Mouse (Mus musculus): ENCODE measurements around the gene Cldn13.

Cldn13 gene

DNA sequence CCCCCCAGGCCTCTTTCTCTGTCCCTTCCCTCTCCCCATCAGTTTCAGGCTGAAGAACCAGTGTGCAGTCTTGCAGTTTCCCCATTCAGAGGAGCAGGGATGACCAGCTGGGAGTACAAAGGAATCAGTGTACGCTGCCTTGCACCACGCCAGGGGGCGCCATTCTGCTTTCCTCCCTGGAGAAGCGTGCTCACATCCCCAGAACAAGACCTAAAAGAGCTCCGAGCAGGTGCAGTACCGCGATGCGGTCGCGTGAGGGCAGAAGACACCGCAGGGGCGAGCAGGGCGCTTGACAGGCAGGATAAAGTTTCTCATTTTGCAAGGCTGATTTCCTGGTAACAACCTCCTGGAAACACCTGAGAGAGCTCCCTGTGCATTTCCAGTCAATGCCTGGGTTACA lies 8.2 kb downstream of the Cldn13 start:
- in situ Hi-C loops (cut with MboI; ENCODE audit: low pct_unique_long_range_greater_than_20kb in 1 of 2, low sequenced_read_pairs in 2 of 2, unreplicated experiment in 1 of 2), result loop anchor here (10.0 to 25.0 kb wide), 3 partner anchors 122 to 380 kb away; no protein-coding TSS in a partner anchor

DNA sequence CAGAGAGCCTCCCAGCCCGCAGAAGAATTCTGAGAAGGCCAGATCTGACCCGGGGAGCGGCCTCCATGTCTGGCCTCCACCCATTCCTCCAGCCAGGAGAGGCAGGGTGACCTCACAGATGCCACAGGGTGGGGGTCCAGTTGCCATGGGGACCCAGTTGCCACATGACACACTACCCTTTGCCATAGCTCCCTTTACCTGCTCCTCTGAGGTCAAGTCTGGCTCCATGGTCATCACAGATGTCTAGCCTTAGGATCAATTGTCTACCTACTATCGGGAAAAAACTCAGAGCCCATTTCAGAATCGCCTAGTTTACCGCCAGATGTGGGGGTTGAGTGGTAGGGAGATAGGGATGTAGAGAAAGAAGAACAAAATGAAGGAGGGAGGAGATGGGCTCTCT lies 8.7 kb downstream of the Cldn13 start, which contains the start of gene Tmem270:
Gene Tmem270, minus strand, starts transcription at position 101 of the 400 bp plus-strand sequence.
- in situ Hi-C loops (cut with MboI; ENCODE audit: low pct_unique_long_range_greater_than_20kb in 1 of 2, low sequenced_read_pairs in 2 of 2, unreplicated experiment in 1 of 2), result loop anchor here (10.0 to 25.0 kb wide), 3 partner anchors 122 to 381 kb away; no protein-coding TSS in a partner anchor

DNA sequence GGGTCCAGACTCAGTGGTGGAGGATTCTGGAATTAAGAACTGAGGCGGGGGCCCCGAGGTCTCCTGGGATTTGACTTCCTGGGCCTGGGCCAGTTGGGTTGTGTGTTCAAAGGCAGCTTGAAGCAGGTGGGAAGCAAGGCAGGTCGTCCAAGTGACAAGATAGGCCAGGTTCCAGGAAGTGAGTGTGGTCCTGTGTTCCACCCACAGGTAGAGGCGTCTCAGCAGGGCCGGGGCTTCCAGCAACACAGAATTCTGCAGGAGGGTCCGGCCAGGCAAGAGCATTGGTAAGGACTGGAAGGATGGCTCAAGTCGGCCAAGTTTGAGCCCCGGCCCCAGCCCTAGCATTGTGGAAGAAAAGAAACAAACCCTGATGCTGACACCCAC lies 13.7 kb downstream of the Cldn13 start:
- in situ Hi-C loops (cut with MboI; ENCODE audit: low pct_unique_long_range_greater_than_20kb in 1 of 2, low sequenced_read_pairs in 2 of 2, unreplicated experiment in 1 of 2), result loop anchor here (10.0 to 25.0 kb wide), 3 partner anchors 117 to 386 kb away; no protein-coding TSS in a partner anchor

DNA sequence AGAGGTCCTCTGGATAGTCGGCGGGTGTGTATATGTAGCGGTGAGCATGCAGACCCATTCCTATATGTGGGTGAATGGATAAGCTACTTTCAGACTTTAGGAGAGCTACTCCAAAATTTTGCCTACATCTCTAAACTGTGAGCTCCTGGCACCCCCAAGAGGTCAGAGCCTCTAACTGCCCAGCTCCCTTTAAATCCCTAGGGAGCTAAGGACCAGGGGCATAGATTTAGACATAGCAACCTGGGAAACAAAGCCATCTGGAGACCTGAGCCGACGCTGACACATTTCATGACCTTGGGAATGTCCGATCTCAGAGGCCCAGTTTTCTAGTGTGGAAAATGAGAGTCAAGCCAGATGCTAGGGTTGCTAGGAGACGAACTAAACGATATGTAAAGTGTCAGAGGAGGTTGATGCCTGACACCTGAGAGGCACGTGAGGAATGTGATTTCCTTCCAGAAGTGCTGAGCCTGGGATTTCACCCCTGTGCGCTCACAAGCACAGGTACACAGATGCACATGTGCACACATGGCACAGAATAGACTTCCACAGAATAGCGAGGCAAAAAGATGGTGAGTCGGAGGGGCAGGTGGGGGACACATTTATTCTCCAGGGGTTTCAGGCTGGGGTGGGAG lies 14.2 kb downstream of the Cldn13 start:
- in situ Hi-C loops (cut with MboI; ENCODE audit: low pct_unique_long_range_greater_than_20kb in 1 of 2, low sequenced_read_pairs in 2 of 2, unreplicated experiment in 1 of 2), result loop anchor here (10.0 to 25.0 kb wide), 3 partner anchors 116 to 386 kb away; no protein-coding TSS in a partner anchor

DNA sequence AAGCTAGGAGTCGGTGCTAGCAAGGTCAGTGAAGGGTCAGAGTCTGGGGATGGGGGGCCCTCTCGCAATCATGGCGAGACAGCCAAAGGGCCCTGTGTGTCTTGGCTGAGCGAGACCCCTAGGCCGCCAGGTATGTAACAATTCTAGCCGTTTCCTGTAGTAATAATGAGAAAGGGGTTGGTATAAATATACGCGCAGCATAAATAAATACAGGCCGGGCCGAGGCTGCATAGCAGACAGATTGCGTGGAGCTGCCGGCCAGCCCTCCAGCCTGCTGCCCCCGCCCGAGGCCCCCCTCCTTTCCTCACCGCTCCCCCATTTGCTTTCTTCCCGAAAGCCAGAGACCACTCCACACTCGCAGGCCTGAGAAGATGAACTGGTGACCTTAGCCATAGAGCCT lies 17.7 kb downstream of the Cldn13 start:
- in situ Hi-C loops (cut with MboI; ENCODE audit: low pct_unique_long_range_greater_than_20kb in 1 of 2, low sequenced_read_pairs in 2 of 2, unreplicated experiment in 1 of 2), result loop anchor here in 1 of 2 experiments (25.0 kb wide), 1 partner anchor 110 kb away; no protein-coding TSS in a partner anchor

DNA sequence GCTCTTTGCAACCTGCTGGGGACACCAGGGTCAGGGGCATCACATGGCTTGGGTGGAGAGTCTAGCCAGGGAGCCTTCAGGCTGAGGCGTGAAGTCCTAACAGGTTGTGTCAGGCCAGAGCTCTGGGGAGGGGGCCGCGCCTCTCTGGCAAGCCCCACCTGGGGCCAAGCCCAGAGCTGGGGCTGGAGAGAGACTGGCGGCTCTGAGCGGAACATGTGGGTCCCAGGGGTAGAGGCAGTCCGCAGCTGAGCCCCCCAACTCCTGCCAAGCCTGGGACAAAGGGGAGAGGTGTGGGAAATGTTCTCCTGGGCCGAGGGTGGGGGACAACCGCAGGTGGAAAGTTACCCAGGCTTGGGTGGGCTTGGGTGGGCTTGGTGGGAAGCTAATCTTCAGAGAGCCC lies 18.4 kb downstream of the Cldn13 start:
- in situ Hi-C loops (cut with MboI; ENCODE audit: low pct_unique_long_range_greater_than_20kb in 1 of 2, low sequenced_read_pairs in 2 of 2, unreplicated experiment in 1 of 2), result loop anchor here in 1 of 2 experiments (25.0 kb wide), 1 partner anchor 110 kb away; no protein-coding TSS in a partner anchor

DNA sequence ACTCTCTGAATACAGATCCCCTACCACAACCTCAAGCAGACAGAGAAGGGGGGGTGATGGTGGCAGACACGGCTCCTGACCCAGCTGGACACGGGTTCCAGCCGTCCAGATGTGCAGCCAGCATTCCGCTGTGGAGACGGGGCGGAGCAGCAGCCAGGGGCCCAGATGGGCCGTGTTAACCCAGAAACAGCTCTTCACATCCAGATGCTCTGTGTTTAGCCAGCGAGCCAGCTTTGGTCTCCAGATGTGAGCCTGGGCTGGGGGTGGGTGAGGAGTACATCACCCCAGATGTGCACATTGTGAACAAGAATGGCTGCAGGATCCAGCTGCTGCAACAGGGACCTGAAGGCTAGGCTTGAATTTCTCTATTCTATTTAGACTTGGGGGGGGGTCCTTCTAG lies 20.0 kb downstream of the Cldn13 start:
- in situ Hi-C loops (cut with MboI; ENCODE audit: low pct_unique_long_range_greater_than_20kb in 1 of 2, low sequenced_read_pairs in 2 of 2, unreplicated experiment in 1 of 2), result loop anchor here in 1 of 2 experiments (25.0 kb wide), 1 partner anchor 108 kb away; no protein-coding TSS in a partner anchor

DNA sequence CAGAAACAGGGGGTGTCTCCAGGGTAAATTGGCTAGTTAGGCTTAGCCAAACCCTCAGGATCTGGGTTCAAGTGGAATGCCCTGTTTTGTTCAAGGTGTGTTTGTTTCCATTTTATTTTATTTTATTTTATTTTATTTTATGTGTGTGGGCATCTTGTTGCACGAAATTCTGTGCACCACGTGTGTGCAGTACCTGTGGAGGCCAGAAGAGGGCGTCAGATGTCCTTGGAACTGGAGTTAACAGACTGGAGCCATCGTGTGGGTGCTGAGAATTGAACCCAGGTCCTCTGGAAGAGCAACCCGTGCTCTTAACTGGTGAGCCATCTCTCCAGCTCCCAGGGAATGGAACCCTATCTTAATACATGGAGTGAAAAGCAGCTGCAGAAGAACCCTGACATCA lies 22.6 kb downstream of the Cldn13 start:
- in situ Hi-C loops (cut with MboI; ENCODE audit: low pct_unique_long_range_greater_than_20kb in 1 of 2, low sequenced_read_pairs in 2 of 2, unreplicated experiment in 1 of 2), result loop anchor here in 1 of 2 experiments (25.0 kb wide), 1 partner anchor 105 kb away; no protein-coding TSS in a partner anchor

DNA sequence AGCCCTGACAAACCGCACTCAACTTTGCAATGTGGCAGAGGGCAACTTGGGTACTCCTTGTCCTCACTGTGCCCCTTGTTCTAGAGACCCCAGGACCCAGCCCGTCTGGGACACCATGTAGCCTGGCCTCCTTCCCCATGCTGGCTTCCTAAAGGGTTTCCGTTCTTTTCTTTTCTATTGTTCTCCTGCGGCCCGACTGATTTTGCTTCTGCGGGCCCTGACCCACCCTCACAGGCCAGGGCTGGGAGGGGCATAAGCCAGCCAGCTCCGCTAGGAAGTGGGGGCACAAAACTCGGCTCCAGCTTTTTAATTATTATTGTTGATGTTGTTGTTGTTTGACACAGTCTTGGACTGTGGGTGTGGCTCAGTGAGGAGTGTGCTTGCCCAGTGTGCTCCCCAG lies 23.8 kb downstream of the Cldn13 start:
- in situ Hi-C loops (cut with MboI; ENCODE audit: low pct_unique_long_range_greater_than_20kb in 1 of 2, low sequenced_read_pairs in 2 of 2, unreplicated experiment in 1 of 2), result loop anchor here in 1 of 2 experiments (25.0 kb wide), 1 partner anchor 104 kb away; no protein-coding TSS in a partner anchor

DNA sequence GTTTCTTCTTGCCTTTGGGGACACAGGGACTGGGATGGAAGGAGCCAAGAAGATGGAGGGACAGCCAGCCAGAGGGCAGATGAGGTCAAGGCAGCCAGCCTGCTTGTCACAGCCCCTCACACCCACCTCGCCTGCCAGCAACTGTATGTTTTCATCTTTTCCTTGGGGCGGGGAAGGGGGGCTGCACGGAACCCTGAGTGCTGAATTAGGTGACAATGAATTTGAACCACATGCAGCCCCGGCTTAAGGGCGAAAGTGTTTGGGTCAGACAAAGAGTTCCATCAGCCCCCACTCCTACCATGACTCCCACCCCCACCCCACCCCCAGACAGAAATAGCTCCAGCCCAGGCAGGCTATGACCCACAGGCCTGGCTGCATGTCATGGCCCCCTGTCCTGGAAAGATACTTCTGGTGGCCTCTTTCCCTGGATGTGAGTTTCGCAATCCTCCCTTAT lies 24.7 kb downstream of the Cldn13 start:
- in situ Hi-C loops (cut with MboI; ENCODE audit: low pct_unique_long_range_greater_than_20kb in 1 of 2, low sequenced_read_pairs in 2 of 2, unreplicated experiment in 1 of 2), result loop anchor here in 1 of 2 experiments (25.0 kb wide), 1 partner anchor 103 kb away; no protein-coding TSS in a partner anchor

DNA sequence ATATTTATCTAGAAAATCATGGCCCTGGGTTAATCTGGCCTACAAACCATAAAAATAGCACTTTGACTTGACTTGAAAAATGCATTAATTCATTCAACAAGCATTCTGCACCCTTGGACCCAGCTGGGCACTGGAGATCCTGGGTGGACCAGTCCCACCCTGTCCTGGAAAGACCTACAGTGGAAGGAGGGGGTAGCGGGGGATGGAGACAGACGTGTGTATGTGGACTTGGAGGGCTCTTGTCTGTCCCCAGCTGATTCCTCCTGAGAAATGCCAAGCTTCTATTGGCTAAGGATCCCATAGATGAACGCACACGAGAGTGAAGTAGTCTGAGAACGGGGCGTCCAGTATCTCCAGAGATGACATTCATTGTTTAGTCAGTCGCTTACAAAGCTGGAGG lies 26.8 kb downstream of the Cldn13 start:
- in situ Hi-C loops (cut with MboI; ENCODE audit: low pct_unique_long_range_greater_than_20kb in 1 of 2, low sequenced_read_pairs in 2 of 2, unreplicated experiment in 1 of 2), result loop anchor here in 1 of 2 experiments (25.0 kb wide), 1 partner anchor 101 kb away; no protein-coding TSS in a partner anchor

DNA sequence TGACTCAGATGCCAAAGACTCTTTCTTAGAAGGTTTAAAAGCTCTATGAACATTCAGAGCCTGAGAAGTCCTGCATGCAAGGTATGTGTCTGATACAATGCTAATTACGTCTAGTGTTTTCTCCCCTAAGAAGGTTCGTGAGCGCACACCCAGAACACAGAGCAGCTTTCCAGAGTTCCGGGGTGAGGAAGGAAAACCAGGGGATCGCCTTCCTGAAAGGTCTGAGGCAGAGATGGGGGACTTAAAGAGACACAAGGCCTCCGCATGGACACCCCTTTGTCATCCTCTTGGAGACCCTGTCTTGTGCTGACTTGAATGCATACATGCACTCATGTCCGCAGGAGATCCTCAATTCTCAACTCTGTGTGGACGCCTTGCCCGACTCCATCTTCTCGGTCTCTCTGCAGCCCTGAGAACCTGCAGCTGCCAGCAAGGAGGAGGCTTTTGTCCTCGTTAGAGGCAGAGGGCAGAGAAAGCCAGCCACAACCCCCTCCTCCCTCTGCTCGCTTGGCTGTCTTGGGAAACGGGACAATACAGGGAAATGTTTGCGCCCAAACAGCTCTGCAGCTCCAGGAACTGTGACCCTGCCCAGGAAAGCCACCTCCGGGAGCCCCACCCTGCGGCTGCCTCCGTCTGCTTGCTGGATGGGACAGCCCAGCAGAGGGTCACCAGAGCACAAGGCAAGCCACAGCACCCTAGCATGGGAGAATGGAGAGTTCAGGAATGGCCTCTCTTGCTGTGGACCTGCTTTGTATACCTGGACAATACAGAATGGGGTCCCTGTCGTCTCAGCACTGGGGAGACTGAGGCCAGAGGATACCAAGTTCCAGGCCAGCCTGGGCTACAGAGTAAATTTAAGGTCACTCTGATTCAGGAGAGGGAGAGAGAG lies 27.6 kb downstream of the Cldn13 start:
- in situ Hi-C loops (cut with MboI; ENCODE audit: low pct_unique_long_range_greater_than_20kb in 1 of 2, low sequenced_read_pairs in 2 of 2, unreplicated experiment in 1 of 2), result loop anchor here in 1 of 2 experiments (25.0 kb wide), 1 partner anchor 100 kb away; no protein-coding TSS in a partner anchor

DNA sequence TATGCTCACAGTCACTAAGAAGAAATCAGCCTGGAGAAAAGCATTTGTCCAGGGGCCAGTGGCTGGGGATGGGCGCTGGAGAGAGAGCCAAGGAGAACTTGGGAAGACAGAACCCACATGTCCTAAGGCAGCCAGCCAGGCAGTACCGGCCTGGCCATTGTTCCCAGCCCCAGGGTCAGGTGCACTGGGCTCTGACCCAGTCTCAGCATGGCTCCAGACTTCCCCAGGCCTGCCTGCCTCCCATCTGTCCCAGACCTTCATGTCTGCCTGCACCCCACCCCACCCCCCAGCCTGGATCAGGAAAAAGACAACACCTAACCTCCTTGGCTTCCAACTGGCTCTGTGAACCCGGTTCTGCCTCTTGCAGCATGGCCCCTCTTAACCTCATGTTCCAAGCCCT lies 32.2 kb downstream of the Cldn13 start:
- in situ Hi-C loops (cut with MboI; ENCODE audit: low pct_unique_long_range_greater_than_20kb in 1 of 2, low sequenced_read_pairs in 2 of 2, unreplicated experiment in 1 of 2), result loop anchor here in 1 of 2 experiments (25.0 kb wide), 1 partner anchor 96 kb away; no protein-coding TSS in a partner anchor

DNA sequence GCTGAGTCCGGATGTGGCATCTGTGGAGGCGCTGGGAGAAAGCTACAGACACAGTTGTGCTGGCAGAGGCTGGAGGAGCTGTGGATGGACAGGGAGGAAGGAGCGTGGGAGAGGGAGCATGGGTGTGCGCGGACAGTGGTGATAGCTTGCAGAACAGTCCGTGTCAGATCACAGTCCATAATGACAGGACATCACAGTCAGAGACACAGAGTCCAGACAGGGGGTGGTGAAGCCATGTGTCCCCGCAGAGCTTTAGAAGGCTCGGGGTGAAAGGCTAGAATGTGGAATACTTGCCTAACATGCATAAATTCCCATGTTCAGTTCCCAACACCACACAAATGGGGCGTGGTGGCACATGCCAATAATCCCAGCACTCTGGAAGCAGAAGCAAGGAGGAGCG lies 38.5 kb downstream of the Cldn13 start:
- in situ Hi-C loops (cut with MboI; ENCODE audit: low pct_unique_long_range_greater_than_20kb in 1 of 2, low sequenced_read_pairs in 2 of 2, unreplicated experiment in 1 of 2), result loop anchor here in 1 of 2 experiments (25.0 kb wide), 1 partner anchor 90 kb away; no protein-coding TSS in a partner anchor

DNA sequence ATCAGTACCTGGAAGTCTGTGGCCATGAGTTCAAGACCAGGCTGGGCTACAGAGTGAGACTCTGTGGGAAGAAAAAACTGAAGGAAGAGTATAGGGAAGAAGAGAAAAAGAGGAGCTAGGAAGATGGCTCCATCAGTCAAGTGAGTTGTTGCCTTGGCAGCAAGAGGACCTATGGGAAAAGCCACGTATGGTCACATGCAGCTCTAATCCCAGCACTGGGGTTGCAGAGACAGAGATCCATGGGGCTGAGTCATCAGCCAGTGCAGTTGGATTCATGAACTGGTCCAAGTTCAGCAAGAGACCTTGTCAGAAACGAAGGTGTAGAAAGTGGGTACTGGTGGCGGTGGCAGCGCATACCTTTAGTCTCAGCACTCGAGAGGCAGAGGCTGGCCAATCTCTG lies 40.1 kb downstream of the Cldn13 start:
- in situ Hi-C loops (cut with MboI; ENCODE audit: low pct_unique_long_range_greater_than_20kb in 1 of 2, low sequenced_read_pairs in 2 of 2, unreplicated experiment in 1 of 2), result loop anchor here in 1 of 2 experiments (25.0 kb wide), 1 partner anchor 88 kb away; no protein-coding TSS in a partner anchor

DNA sequence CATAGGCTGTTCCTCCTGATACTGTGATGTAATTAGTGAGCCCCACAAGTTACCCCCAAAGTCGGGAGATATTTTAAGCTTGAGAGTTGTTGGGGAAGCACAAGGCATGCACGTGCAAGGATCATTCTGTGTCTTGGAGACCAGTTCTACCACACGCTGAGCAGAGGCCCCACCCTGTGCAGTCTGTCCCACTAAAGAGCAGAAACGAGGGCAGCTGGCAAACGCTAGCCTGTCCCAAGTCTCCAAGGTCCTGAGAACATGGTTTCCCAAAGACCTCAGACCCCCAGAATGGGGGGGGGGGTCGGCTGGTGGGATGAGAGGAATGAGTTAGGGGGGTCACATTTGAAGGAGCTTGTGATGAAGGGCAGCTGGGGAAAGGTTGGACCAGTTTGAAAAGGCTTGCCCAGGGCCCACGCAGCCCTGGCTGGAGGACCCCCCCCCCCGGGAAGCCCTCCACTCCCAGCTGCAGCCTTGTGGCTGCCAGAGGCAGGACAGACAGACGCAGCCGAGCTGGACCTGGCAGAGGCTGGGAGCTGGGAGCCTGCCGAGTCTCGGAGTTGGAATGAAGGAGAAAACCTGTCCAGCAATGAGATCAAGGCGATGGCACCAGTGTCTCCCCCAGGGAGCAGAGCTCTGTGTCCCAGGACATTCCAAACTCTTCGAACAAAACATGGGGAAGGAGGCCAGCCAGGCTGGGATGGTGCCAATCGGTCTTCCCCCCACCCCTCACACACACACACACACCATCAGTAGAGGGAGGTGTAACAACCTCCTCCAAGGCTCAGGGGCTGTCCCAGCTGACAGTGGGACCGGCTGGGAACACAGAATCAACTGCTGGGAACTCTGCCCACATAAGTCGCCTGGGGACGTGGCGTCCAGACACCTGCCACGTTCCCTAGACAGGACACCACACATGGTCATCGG lies 41.1 kb downstream of the Cldn13 start:
- in situ Hi-C loops (cut with MboI; ENCODE audit: low pct_unique_long_range_greater_than_20kb in 1 of 2, low sequenced_read_pairs in 2 of 2, unreplicated experiment in 1 of 2), result no loop called here

DNA sequence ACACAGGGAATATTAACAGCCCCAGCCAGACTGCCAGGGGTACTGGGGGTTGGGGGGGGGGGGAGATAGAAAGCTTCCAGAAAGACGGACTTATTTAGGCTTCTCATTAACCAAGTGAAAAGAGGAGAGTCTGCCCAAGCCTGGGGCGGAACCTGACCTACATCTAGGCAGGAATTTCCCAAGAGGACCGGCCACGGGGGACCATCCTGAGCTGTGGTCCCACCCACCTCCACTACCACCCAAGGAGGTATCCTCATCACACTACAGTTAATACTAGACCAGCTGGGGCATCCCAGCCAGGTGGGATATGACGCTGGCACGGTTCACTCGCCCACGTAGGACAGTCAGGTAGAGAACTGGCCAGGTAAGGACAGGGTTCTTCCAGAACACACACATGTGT lies 42.3 kb downstream of the Cldn13 start:
- in situ Hi-C loops (cut with MboI; ENCODE audit: low pct_unique_long_range_greater_than_20kb in 1 of 2, low sequenced_read_pairs in 2 of 2, unreplicated experiment in 1 of 2), result no loop called here
